Mouse (Mus musculus): Measurements from ENCODE around the gene Zdhhc14. TPM values are rescaled to one million over a fixed set of nuclear protein-coding genes. Genes with fewer than 3 reads are reported as not detected.

Gene Zdhhc14
- polyA plus RNA-seq, 1 experiment from 2014 or later = 9.4 TPM

- no peak for ATAC-seq
- Histone ChIP-seq H3K27ac (ENCODE audit: low read length) (no peak overlapping the region), H3K9ac (ENCODE audit: low read depth, low read length) (no peak overlapping the region), H3K4me1 (ENCODE audit: control insufficient read depth, insufficient read depth, low read length) (no peaks in the 10 kb centered on the region), H3K9me3 (replicated peaks; ENCODE audit: control insufficient read depth, low read length, poor library complexity, severe bottlenecking) (no peaks in the 10 kb centered on the region), H3K27me3 (ENCODE audit: control insufficient read depth, insufficient read depth, low read depth, low read length) (no peaks in the 10 kb centered on the region), H3K4me2 (ENCODE audit: low read length) (no peak overlapping the region), H3K4me3 (ENCODE audit: low read depth, low read length) (no peak overlapping the region), H3K36me3 (ENCODE audit: control insufficient read depth, insufficient read depth, low read length) (no peaks in the 10 kb centered on the region)
- 84% methylated on average over 2 of the region's 2 CpGs for WGBS
These were observed 307.9 kb downstream of the Zdhhc14 start for GRCm38 (mm10) chr17:5800254-5800653.

- H3K27me3 ChIP-seq (ENCODE audit: control insufficient read depth, insufficient read depth, low read depth, low read length) = no peaks in the 10 kb centered on the region
- no peak overlapping the region for H3K27ac ChIP-seq (ENCODE audit: low read length)
- H3K36me3 ChIP-seq (ENCODE audit: control insufficient read depth, insufficient read depth, low read length) = no peaks in the 10 kb centered on the region
- H3K4me2 ChIP-seq (ENCODE audit: low read length) = no peak overlapping the region
- H3K4me1 ChIP-seq (ENCODE audit: control insufficient read depth, insufficient read depth, low read length) = no peaks in the 10 kb centered on the region
- H3K9me3 ChIP-seq (replicated peaks; ENCODE audit: control insufficient read depth, low read length, poor library complexity, severe bottlenecking) = no peaks in the 10 kb centered on the region
- H3K4me3 ChIP-seq (ENCODE audit: low read depth, low read length) = no peak overlapping the region
- no peak for ATAC-seq
- no peak overlapping the region for H3K9ac ChIP-seq (ENCODE audit: low read depth, low read length)
- 78% methylated on average over 7 of the region's 7 CpGs for WGBS
These were observed 308.6 kb downstream of the Zdhhc14 start for GRCm38 (mm10) chr17:5800824-5801560.

GRCm38 (mm10) chr17:5801761-5802655 is 309.7 kb downstream of the Zdhhc14 start:
- no peak overlapping the region for H3K4me2 ChIP-seq (ENCODE audit: low read length)
- H3K9me3 ChIP-seq (replicated peaks; ENCODE audit: control insufficient read depth, low read length, poor library complexity, severe bottlenecking) = no peaks in the 10 kb centered on the region
- no peaks in the 10 kb centered on the region for H3K27me3 ChIP-seq (ENCODE audit: control insufficient read depth, insufficient read depth, low read depth, low read length)
- H3K9ac ChIP-seq (ENCODE audit: low read depth, low read length) = no peak overlapping the region
- no peak overlapping the region for H3K27ac ChIP-seq (ENCODE audit: low read length)
- H3K36me3 ChIP-seq (ENCODE audit: control insufficient read depth, insufficient read depth, low read length) = no peaks in the 10 kb centered on the region
- H3K4me1 ChIP-seq (ENCODE audit: control insufficient read depth, insufficient read depth, low read length) = no peaks in the 10 kb centered on the region
- 84% methylated on average over 17 of the region's 17 CpGs for WGBS
- ATAC-seq = no peak
- no peak overlapping the region for H3K4me3 ChIP-seq (ENCODE audit: low read depth, low read length)

- no peaks in the 10 kb centered on the region for H3K27me3 ChIP-seq (ENCODE audit: control insufficient read depth, insufficient read depth, low read depth, low read length)
- 86% methylated on average over 5 of the region's 5 CpGs for WGBS
- H3K27ac ChIP-seq (ENCODE audit: low read length) = no peak overlapping the region
- no peak for ATAC-seq
- no peaks in the 10 kb centered on the region for H3K4me1 ChIP-seq (ENCODE audit: control insufficient read depth, insufficient read depth, low read length)
- H3K9ac ChIP-seq (ENCODE audit: low read depth, low read length) = no peak overlapping the region
- H3K9me3 ChIP-seq (replicated peaks; ENCODE audit: control insufficient read depth, low read length, poor library complexity, severe bottlenecking) = no peaks in the 10 kb centered on the region
- no peak overlapping the region for H3K4me2 ChIP-seq (ENCODE audit: low read length)
- no peak overlapping the region for H3K4me3 ChIP-seq (ENCODE audit: low read depth, low read length)
- no peaks in the 10 kb centered on the region for H3K36me3 ChIP-seq (ENCODE audit: control insufficient read depth, insufficient read depth, low read length)
These were observed 310.2 kb downstream of the Zdhhc14 start for GRCm38 (mm10) chr17:5802656-5802955.

Other genes starting within 250 kb of the Zdhhc14 start
- gene Ldhal6b, start 73.8 kb upstream of the Zdhhc14 start, polyA plus RNA-seq (2015; fragmentation: Nextera tagmentation; extraction: Ambion mirVana) = 0.25 TPM in 1 of 2 replicates, not detected in the other
- gene Tmem242, start 52.3 kb upstream of the Zdhhc14 start, polyA plus RNA-seq (2015; fragmentation: Nextera tagmentation; extraction: Ambion mirVana) = 96.3 and 109 TPM in 2 replicates